Mouse (Mus musculus) heart, embryonic 10.5 days (tissue): ENCODE results near the gene Nxn. TPM values are rescaled to one million over a fixed set of nuclear protein-coding genes. Genes with fewer than 3 reads are reported as not detected.

Source experiments
- DNase-seq: peaks from one replicate; pipeline ENCODE4 v3.0.0-alpha.2; 2017; ENCODE audit warnings: low spot score
- H3K27ac ChIP-seq: fragments of 300-500 bp; sonication (generic); 2 replicates; pipeline ENCODE4 v1.5.1; 2016; ENCODE audit warnings: mild to moderate bottlenecking
- H3K27me3 ChIP-seq: fragments of 300-500 bp; sonication (generic); 2 replicates; pipeline ENCODE4 v1.6.1; 2016; ENCODE audit warnings: mild to moderate bottlenecking; ENCODE audit not compliant: poor library complexity, insufficient read depth, severe bottlenecking
- H3K36me3 ChIP-seq: fragments of 300-500 bp; sonication (generic); 2 replicates; pipeline ENCODE4 v1.6.1; 2016; ENCODE audit warnings: mild to moderate bottlenecking, moderate library complexity
- H3K4me1 ChIP-seq: fragments of 300-500 bp; sonication (generic); 2 replicates; pipeline ENCODE4 v1.6.1; 2016; ENCODE audit warnings: mild to moderate bottlenecking
- H3K4me3 ChIP-seq: fragments of 300-500 bp; sonication (generic); 2 replicates; pipeline ENCODE4 v1.5.1; 2016; ENCODE audit warnings: mild to moderate bottlenecking, moderate library complexity
- H3K9me3 ChIP-seq: fragments of 300-500 bp; sonication (generic); 2 replicates; pipeline ENCODE4 v1.6.1; 2016; ENCODE audit warnings: mild to moderate bottlenecking, moderate library complexity
- WGBS: fragments of 180-500 bp; shearing (Covaris S2); methylation state at CpG from one replicate; pipeline ENCODE4 v1.1.7; 2016; 5-methylcytosine and 5-hydroxymethylcytosine counted together
- polyA plus RNA-seq: library from polyadenylated mRNA; unstranded; fragments of >200 nt; fragmentation: Nextera tagmentation; extraction: Ambion mirVana; gene quantifications from 2 replicates; pipeline ENCODE4 v1.2.1, GENCODE M21; 2016

Gene Nxn
- polyA plus RNA-seq, 1 experiment from 2014 or later, result 34.5 TPM

GRCm38 (mm10) chr11:76315785-76316444 is 83.0 kb downstream of the Nxn start:
- no peaks in the 10 kb centered on the region for H3K9me3 ChIP-seq
- no peak for DNase-seq
- WGBS, result 74% methylated on average over 5 of the region's 5 CpGs
- no peak overlapping the region for H3K27ac ChIP-seq
- no peaks in the 10 kb centered on the region for H3K27me3 ChIP-seq
- H3K4me3 ChIP-seq, result no peak overlapping the region
- H3K36me3 ChIP-seq, result peaks cover 4% of the 10 kb centered on the region; the same call in 1 of the 2 replicates
- H3K4me1 ChIP-seq, result peaks cover 48% of the 10 kb centered on the region

GRCm38 (mm10) chr11:76314741-76315140 is 84.2 kb downstream of the Nxn start:
- Histone ChIP-seq H3K9me3 (no peaks in the 10 kb centered on the region), H3K36me3 (no peaks in the 10 kb centered on the region), H3K4me3 (no peak overlapping the region), H3K4me1 (peaks cover 55% of the 10 kb centered on the region), H3K27ac (no peak overlapping the region), H3K27me3 (no peaks in the 10 kb centered on the region)
- WGBS, result 74% methylated on average over 4 of the region's 4 CpGs
- no peak for DNase-seq

DNA sequence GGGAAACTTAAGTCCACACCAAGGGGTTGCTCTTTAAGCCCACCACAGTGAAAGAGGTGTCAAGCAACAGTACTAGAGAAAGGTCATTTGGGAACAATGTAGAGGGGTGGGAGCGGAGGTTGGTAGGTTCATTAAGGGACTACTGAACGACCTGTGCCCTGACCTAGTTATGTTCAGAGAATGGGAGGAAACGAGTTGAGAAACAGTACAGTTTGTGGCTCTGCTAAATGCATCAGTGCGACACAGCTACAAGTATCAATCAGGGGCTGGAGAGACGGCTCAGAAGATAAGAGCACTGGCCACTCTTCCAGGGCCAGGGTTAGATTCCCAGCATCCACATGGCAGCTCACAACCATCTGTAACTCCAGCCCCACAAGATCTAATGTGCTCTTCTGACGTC is 84.8 kb downstream of the Nxn start:
- H3K4me3 ChIP-seq, result no peak overlapping the region
- no peaks in the 10 kb centered on the region for H3K27me3 ChIP-seq
- 67% methylated on average over 6 of the region's 6 CpGs for WGBS
- H3K9me3 ChIP-seq, result no peaks in the 10 kb centered on the region
- H3K36me3 ChIP-seq, result no peaks in the 10 kb centered on the region
- peaks cover 61% of the 10 kb centered on the region for H3K4me1 ChIP-seq
- H3K27ac ChIP-seq, result no peak overlapping the region
- DNase-seq, result no peak

DNA sequence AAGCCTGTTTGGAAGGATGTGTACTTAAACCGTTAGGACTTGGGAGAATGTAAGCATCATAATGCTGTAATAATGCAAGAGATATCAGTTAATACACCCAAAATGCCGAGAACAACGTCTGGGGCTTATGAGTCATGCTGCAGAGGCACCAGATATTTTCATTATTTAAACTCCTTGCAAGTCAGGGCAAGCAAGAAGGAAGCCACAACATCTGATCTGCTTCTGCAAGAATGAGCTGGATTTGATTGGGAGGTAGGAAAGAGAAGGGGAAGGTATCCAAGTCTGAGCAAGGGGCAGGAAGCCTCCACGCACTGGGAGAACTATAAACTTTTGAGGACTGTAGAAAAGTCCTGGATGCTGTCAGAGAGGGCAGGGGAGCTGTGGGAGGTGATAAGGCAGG is 86.1 kb downstream of the Nxn start:
- no peaks in the 10 kb centered on the region for H3K27me3 ChIP-seq
- H3K4me1 ChIP-seq, result peaks cover 57% of the 10 kb centered on the region
- no peaks in the 10 kb centered on the region for H3K9me3 ChIP-seq
- H3K36me3 ChIP-seq, result no peaks in the 10 kb centered on the region
- H3K4me3 ChIP-seq, result no peak overlapping the region
- no peak for DNase-seq
- H3K27ac ChIP-seq, result no peak overlapping the region
- 59% methylated on average over 4 of the region's 4 CpGs for WGBS

DNA sequence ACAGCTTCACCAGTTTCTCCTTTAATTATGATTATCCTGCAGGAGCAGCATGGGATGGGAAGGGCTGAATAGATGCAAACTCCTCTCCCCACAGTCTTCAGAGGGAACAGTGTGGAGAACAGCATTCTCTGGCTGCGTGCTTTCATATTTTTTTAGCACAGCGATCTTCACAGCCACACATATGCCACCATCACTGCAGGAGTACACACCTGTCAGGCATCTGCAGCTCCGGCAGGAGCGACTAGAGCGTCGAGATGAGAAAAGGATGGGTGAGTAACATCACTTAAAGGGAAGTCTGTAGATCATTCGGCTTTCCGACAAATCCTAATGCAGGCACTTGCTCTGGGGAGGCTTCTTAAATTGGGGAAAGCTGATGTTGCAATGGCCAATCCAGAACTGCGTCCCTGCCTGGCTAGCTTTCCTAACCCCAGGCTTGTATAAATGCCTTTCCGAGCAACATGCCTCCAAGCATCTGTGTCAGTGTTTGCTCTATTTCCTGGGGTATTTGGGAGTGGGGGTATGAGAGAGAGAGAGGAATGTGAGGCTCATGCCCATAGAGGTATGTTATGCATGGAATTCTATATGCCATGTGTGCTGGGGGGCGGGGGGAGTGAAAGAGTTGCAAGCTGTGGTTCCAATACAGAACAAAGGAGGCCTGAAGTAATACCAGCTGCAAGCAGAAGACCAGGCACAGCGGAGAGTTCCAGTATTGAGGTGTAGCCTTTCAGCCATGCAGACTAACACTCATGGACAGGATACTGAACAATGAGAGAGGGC is 87.5 kb downstream of the Nxn start:
- WGBS, result 76% methylated on average over 12 of the region's 12 CpGs
- DNase-seq, result no peak
- Histone ChIP-seq H3K36me3 (no peaks in the 10 kb centered on the region), H3K4me3 (no peak overlapping the region), H3K4me1 (peaks cover 58% of the 10 kb centered on the region), H3K9me3 (no peaks in the 10 kb centered on the region), H3K27ac (peak overlapping the region; percentile 38; the same call in 1 of the 2 replicates), H3K27me3 (no peaks in the 10 kb centered on the region)

- peak overlapping the region; percentile 1; the same call in 1 of the 2 replicates for H3K27ac ChIP-seq
- WGBS, result 74% methylated on average over 5 of the region's 5 CpGs
- no peak overlapping the region for H3K4me3 ChIP-seq
- no peaks in the 10 kb centered on the region for H3K9me3 ChIP-seq
- no peaks in the 10 kb centered on the region for H3K27me3 ChIP-seq
- no peak for DNase-seq
- H3K4me1 ChIP-seq, result peaks cover 56% of the 10 kb centered on the region
- no peaks in the 10 kb centered on the region for H3K36me3 ChIP-seq
Observed at GRCm38 (mm10) chr11:76309868-76310267, 89.1 kb downstream of the Nxn start.

- Histone ChIP-seq H3K27me3 (no peaks in the 10 kb centered on the region), H3K9me3 (no peaks in the 10 kb centered on the region), H3K36me3 (no peaks in the 10 kb centered on the region), H3K27ac (0 out of 2 replicates have a peak overlapping the region, but pooled peaks have one; percentile 1), H3K4me1 (peaks cover 60% of the 10 kb centered on the region), H3K4me3 (no peak overlapping the region)
- WGBS, result 58% methylated on average over 6 of the region's 6 CpGs
- no peak for DNase-seq
Observed at GRCm38 (mm10) chr11:76309072-76309471, 89.9 kb downstream of the Nxn start.

DNA sequence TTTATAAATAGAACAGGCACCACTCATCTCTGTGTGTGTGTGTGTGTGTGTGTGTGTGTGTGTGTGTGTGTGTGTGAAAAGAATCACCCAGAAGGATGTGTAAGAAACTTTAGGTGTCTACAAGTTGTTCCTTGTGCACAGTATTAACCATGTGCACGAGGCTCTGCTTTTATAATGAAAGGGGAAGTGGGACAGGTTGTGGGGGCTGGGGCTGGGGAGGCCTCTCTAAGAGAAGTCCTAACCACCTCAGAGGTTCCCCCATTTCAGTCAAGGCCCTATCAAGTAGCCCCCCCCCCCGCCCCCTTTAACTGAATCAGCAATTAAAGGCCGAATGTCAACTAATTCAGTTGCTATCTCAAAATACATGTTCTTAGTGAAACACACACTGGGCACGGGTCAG is 92.2 kb downstream of the Nxn start:
- Histone ChIP-seq H3K4me3 (no peak overlapping the region), H3K27ac (0 out of 2 replicates have a peak overlapping the region, but pooled peaks have one; percentile 23), H3K4me1 (peaks cover 60% of the 10 kb centered on the region), H3K36me3 (no peaks in the 10 kb centered on the region), H3K27me3 (no peaks in the 10 kb centered on the region), H3K9me3 (no peaks in the 10 kb centered on the region)
- 59% methylated on average over 4 of the region's 4 CpGs for WGBS
- no peak for DNase-seq

- Histone ChIP-seq H3K27ac (no peak overlapping the region), H3K9me3 (no peaks in the 10 kb centered on the region), H3K36me3 (no peaks in the 10 kb centered on the region), H3K4me1 (peaks cover 50% of the 10 kb centered on the region), H3K27me3 (no peaks in the 10 kb centered on the region), H3K4me3 (no peak overlapping the region)
- 85% methylated on average over 4 of the region's 4 CpGs for WGBS
- DNase-seq, result no peak
Observed at GRCm38 (mm10) chr11:76305571-76305970, 93.4 kb downstream of the Nxn start.

- peaks cover 48% of the 10 kb centered on the region for H3K4me1 ChIP-seq
- WGBS, result 74% methylated on average over 10 of the region's 11 CpGs
- no peaks in the 10 kb centered on the region for H3K9me3 ChIP-seq
- no peak for DNase-seq
- H3K27ac ChIP-seq, result no peak overlapping the region
- H3K36me3 ChIP-seq, result no peaks in the 10 kb centered on the region
- H3K4me3 ChIP-seq, result no peak overlapping the region
- no peaks in the 10 kb centered on the region for H3K27me3 ChIP-seq
Observed at GRCm38 (mm10) chr11:76303368-76303767, 95.6 kb downstream of the Nxn start.

- WGBS, result 88% methylated on average over 5 of the region's 5 CpGs
- no peak for DNase-seq
- Histone ChIP-seq H3K27me3 (no peaks in the 10 kb centered on the region), H3K36me3 (no peaks in the 10 kb centered on the region), H3K27ac (no peak overlapping the region), H3K4me1 (peaks cover 55% of the 10 kb centered on the region), H3K9me3 (no peaks in the 10 kb centered on the region), H3K4me3 (no peak overlapping the region)
Observed at GRCm38 (mm10) chr11:76300862-76301261, 98.1 kb downstream of the Nxn start.

GRCm38 (mm10) chr11:76298457-76299000 is 100.4 kb downstream of the Nxn start:
- peaks cover 66% of the 10 kb centered on the region for H3K4me1 ChIP-seq
- no peak for DNase-seq
- H3K36me3 ChIP-seq, result peaks cover 4% of the 10 kb centered on the region; the same call in 1 of the 2 replicates
- peak overlapping the region; percentile 2; the same call in 1 of the 2 replicates for H3K27ac ChIP-seq
- WGBS, result 49% methylated on average over 9 of the region's 9 CpGs
- no peaks in the 10 kb centered on the region for H3K9me3 ChIP-seq
- H3K4me3 ChIP-seq, result no peak overlapping the region
- no peaks in the 10 kb centered on the region for H3K27me3 ChIP-seq

GRCm38 (mm10) chr11:76297252-76297651 is 101.7 kb downstream of the Nxn start:
- Histone ChIP-seq H3K4me1 (peaks cover 68% of the 10 kb centered on the region), H3K4me3 (no peak overlapping the region)

More at GRCm38 (mm10) chr11:76297252-76297651, 101.7 kb downstream of the Nxn start:
- 62% methylated on average over 9 of the region's 9 CpGs for WGBS
- Histone ChIP-seq H3K36me3 (peaks cover 4% of the 10 kb centered on the region; the same call in 1 of the 2 replicates), H3K9me3 (no peaks in the 10 kb centered on the region), H3K27me3 (no peaks in the 10 kb centered on the region), H3K27ac (no peak overlapping the region)
- DNase-seq, result no peak
